Mouse (Mus musculus): ENCODE data around the gene Olfr68. TPM values are rescaled to one million over a fixed set of nuclear protein-coding genes. Genes with fewer than 3 reads are reported as not detected.
"Not testable (repeated sequence)": the region's sequence is repeated elsewhere in the genome, so short reads cannot be mapped to it uniquely, and the experiment has no call there.

Gene Olfr68
- total RNA-seq, 2 experiments from 2014 or later, result not detected

DNA sequence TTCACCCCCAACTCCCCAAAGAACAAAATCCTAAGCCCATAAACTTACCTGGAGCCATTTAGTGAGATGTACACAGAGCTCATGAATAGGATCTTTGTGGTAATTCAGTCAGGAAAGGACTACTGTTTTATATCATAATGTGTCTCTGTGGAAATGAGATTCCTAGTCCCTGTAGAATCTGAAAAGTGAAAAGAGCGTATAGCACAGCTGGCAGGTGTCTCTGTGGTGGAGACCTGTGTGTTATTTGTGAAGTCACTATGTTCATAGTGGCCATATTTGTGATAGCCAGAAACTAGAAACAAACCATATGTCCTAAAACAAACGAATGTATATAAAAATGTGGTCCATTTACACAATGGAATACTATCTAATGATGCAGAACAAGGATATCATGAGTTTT lies 8.0 kb downstream of the Olfr68 start, which contains the start of gene Olfr69:
TSS of gene Olfr69 (minus strand) at position 101 of the 400 bp plus-strand sequence.
- no peak for DNase-seq (ENCODE audit: extremely low spot score in 1 of 2, low spot score in 1 of 2)

DNA sequence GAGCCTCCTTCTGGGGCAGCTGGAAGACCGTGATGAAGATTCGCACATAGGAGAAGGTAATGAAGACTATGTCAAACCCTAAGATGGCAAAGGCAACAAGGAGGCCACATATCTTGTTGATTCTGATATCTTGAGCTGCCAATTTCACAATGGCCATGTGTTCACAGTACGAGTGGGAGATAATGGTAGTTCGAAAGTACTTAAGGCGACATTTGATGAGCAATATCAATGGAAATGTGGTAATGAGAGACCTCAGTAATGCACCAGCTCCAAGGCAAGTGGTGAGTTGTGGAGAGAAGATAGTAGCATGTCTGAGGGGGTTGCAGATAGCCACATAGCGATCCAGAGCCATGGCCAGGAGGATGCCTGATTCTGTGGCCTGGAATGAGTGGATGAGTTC lies 11.8 kb downstream of the Olfr68 start:
- not testable (repeated sequence) for DNase-seq (ENCODE audit: extremely low spot score in 1 of 2, low spot score in 1 of 2)

DNA sequence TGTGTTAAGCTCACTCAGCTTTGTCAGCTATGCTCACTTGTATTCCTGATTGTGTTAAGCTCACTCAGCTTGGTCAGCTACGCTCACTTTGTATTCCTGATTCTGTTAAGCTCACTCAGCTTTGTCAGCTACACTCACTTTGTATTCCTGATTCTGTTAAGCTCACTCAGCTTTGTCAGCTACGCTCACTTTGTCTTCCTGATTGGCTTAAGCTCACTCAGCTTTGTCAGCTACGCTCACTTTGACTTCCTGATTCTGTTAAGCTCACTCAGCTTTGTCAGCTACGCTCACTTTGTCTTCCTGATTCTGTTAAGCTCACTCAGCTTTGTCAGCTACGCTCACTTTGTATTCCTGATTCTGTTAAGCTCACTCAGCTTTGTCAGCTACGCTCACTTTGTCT lies 17.3 kb downstream of the Olfr68 start:
- not testable (repeated sequence) for DNase-seq (ENCODE audit: extremely low spot score in 1 of 2, low spot score in 1 of 2)

DNA sequence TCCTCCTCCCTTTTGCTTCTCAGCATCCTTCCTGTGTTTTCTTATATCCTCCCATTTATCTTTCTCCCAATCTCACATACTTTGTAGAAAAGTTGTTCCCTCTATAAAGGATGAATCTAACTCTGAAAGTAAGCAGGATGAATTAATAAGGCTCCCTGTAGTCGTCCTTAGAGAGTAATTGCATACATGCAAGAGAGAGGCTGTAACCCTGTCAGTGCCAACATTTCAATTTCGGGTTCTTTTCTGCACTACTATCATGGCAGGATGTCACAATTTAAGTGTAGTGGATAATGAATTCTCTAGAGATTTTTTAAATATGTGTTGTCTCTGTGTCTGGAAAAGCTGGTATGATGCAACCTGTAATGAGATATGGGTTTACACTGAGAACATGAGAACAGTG lies 22.3 kb downstream of the Olfr68 start, which contains the start of gene Olfr630:
TSS of gene Olfr630 (minus strand) at position 101 of the 400 bp plus-strand sequence.
- no peak for DNase-seq (ENCODE audit: extremely low spot score in 1 of 2, low spot score in 1 of 2)

DNA sequence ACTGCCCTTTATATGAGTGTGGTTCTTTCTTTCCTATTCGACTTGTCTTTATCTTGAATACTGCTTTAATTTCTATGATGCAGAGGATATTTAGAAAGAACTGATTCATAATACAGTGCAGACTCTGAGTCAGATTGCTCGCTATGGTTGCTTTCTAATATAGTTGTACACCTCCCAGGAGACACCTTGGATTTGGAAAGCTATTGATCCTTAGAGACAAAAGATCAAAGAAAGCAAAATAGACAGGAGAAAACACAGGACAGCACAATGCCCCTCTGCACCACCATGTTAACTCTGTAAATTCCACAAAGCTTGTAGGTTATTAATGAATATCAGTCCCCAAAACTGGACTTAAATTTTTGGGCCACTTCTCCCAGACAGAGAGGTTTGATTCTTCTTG lies 34.7 kb downstream of the Olfr68 start, which contains the start of gene Olfr629:
TSS of gene Olfr629 (minus strand) at position 101 of the 400 bp plus-strand sequence.
- no peak for DNase-seq (ENCODE audit: extremely low spot score in 1 of 2, low spot score in 1 of 2)

DNA sequence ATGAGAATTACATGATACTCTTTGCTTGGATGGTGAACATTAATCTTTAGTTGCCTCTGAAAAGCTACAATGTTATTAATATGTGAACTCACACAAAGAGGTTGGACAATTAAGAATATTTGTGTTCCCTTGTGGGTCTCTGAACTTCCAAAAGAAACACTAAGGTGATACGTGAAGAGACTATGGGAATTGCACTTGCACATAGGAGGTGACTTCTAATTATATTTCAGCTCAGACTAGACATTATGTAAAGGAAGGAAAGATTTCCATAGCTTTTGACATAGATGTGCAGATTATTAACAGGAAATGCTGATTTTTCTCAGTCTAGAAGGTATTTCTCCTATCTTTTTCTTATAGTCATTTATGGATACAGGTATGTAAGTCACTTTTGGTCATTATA lies 49.4 kb downstream of the Olfr68 start, which contains the start of gene Olfr628:
TSS of gene Olfr628 (plus strand) at position 301 of the 400 bp plus-strand sequence.
- DNase-seq (ENCODE audit: extremely low spot score in 1 of 2, low spot score in 1 of 2), result no peak

Other genes starting within 250 kb of the Olfr68 start
- not detected for gene Olfr612, start 237.0 kb downstream of the Olfr68 start, total RNA-seq (2021)
- not detected for gene Olfr613, start 231.6 kb downstream of the Olfr68 start, total RNA-seq (2021)
- not detected for gene Olfr615, start 223.6 kb downstream of the Olfr68 start, total RNA-seq (2021)
- gene Olfr616, start 210.6 kb downstream of the Olfr68 start, total RNA-seq (2021), result not detected
- not detected for gene Olfr617, start 206.6 kb downstream of the Olfr68 start, total RNA-seq (2021)
- not detected for gene Olfr618, start 189.6 kb downstream of the Olfr68 start, total RNA-seq (2021)
- not detected for gene Olfr619, start 179.1 kb downstream of the Olfr68 start, total RNA-seq (2021)
- not detected for gene Olfr620, start 167.2 kb downstream of the Olfr68 start, total RNA-seq (2021)
- not detected for gene Olfr622, start 137.0 kb downstream of the Olfr68 start, total RNA-seq (2021)
- gene Olfr623, start 116.0 kb downstream of the Olfr68 start, total RNA-seq (2021), result not detected
- under 1 TPM in 1 of 2 experiments, not detected in 1; 0.05 TPM for gene Olfr624, start 108.5 kb downstream of the Olfr68 start, total RNA-seq (2021)
- not detected for gene Olfr625-ps1, start 97.0 kb downstream of the Olfr68 start, total RNA-seq (2021)
- gene Olfr243, start 65.0 kb downstream of the Olfr68 start, total RNA-seq (2021), result not detected
- not detected for gene Olfr628, start 49.3 kb downstream of the Olfr68 start, total RNA-seq (2021)
- gene Olfr629, start 34.8 kb downstream of the Olfr68 start, total RNA-seq (2021), result not detected
- not detected for gene Olfr630, start 22.4 kb downstream of the Olfr68 start, total RNA-seq (2021)
- not detected for gene Olfr69, start 8.1 kb downstream of the Olfr68 start, total RNA-seq (2021)
- not detected for gene Olfr67, start 12.1 kb upstream of the Olfr68 start, total RNA-seq (2021)
- 10 to 100 TPM; 73.9 to 75.8 TPM for gene Hbb-bt, start 34.3 kb upstream of the Olfr68 start, total RNA-seq (2021)
- gene Hbb-bs, start 48.4 kb upstream of the Olfr68 start, total RNA-seq (2021), result 100 to 1,000 TPM; 561 to 593 TPM
- not detected for gene Hbb-bh2, start 60.8 kb upstream of the Olfr68 start, total RNA-seq (2021)
- gene Hbb-bh1, start 63.5 kb upstream of the Olfr68 start, total RNA-seq (2021), result not detected
- gene Hbb-y, start 73.5 kb upstream of the Olfr68 start, total RNA-seq (2021), result not detected
- gene Olfr66, start 106.6 kb upstream of the Olfr68 start, total RNA-seq (2021), result not detected
- gene Olfr64, start 114.8 kb upstream of the Olfr68 start, total RNA-seq (2021), result not detected
- not detected for gene Olfr65, start 123.8 kb upstream of the Olfr68 start, total RNA-seq (2021)
- gene Olfr631, start 149.1 kb upstream of the Olfr68 start, total RNA-seq (2021), result not detected
- gene Olfr632, start 154.6 kb upstream of the Olfr68 start, total RNA-seq (2021), result not detected
- not detected for gene Olfr633, start 164.7 kb upstream of the Olfr68 start, total RNA-seq (2021)
- under 1 TPM; 0.05 to 0.07 TPM for gene Olfr635, start 191.5 kb upstream of the Olfr68 start, total RNA-seq (2021)
- not detected for gene Olfr638, start 219.0 kb upstream of the Olfr68 start, total RNA-seq (2021)
- under 1 TPM; 0.05 to 0.16 TPM for gene Olfr639, start 237.6 kb upstream of the Olfr68 start, total RNA-seq (2021)
- gene Olfr640, start 245.9 kb upstream of the Olfr68 start, total RNA-seq (2021), result not detected